Mouse (Mus musculus) left cerebral cortex, adult 2 months (tissue): ENCODE measurements at regions not wholly inside any gene's neighbourhood (a gene's known extent, or its start where the extent isn't known, plus 50 kb on each side); places are given as distances from the start of the nearest gene placed in this dataset.

ENCODE experiments used
- DNase-seq, 2 experiments: peaks; one replicate each; pipeline ENCODE4 v3.0.0; 2021 to 2022; ENCODE audit warnings: low spot score in 2 of 2, mixed read lengths in 1 of 2; ENCODE audit errors: extremely low spot score in 1 of 2
- H3K27ac ChIP-seq: fragments of 200-600 bp; 2 replicates; pipeline ENCODE4 v1.8.1; 2022
- H3K4me3 ChIP-seq: fragments of 200-600 bp; 2 replicates; pipeline ENCODE4 v1.8.1; 2022
- CTCF ChIP-seq: fragments of 200-600 bp; IDR thresholded peaks from 2 replicates; pipeline ENCODE4 v1.8.1; 2022; ENCODE audit warnings: antibody characterized with exemption, mild to moderate bottlenecking, moderate library complexity
- intact Hi-C: fragments of 180-260 bp; cut with DNase I; formaldehyde crosslinking; loops from one replicate; pipeline ENCODE4 v1.15.1; 2025

GRCm38 (mm10) chr3:21819030-21819429 lies 257.4 kb upstream of the Tbl1xr1 start:
- intact Hi-C loops, result loop anchor here (5.0 kb wide), 1 partner anchor 258 kb away; the partner anchor contains the start of gene Tbl1xr1
- Histone ChIP-seq H3K4me3 (no peak overlapping the region), H3K27ac (no peak overlapping the region)
- TF ChIP-seq CTCF, result no peak
- DNase-seq, result no peak

GRCm38 (mm10) chr3:21820051-21820598 lies 256.3 kb upstream of the Tbl1xr1 start:
- Histone ChIP-seq H3K4me3 (no peak overlapping the region), H3K27ac (no peak overlapping the region)
- TF ChIP-seq CTCF, result no peak
- no peak for DNase-seq
- intact Hi-C loops, result no loop called here

- intact Hi-C loops, result no loop called here
- H3K4me3 ChIP-seq, result no peak overlapping the region
- H3K27ac ChIP-seq, result no peak overlapping the region
These were observed 253.8 kb upstream of the Tbl1xr1 start for GRCm38 (mm10) chr3:21822675-21823074.

GRCm38 (mm10) chr3:21823331-21823730 lies 253.1 kb upstream of the Tbl1xr1 start:
- no peak for TF ChIP-seq CTCF
- no peak overlapping the region for H3K4me3 ChIP-seq
- DNase-seq, result no peak
- intact Hi-C loops, result no loop called here
- H3K27ac ChIP-seq, result no peak overlapping the region

More at GRCm38 (mm10) chr3:21822675-21823074, 253.8 kb upstream of the Tbl1xr1 start:
- no peak for DNase-seq
- no peak for TF ChIP-seq CTCF

GRCm38 (mm10) chr3:21824101-21824880 lies 252.2 kb upstream of the Tbl1xr1 start:
- no peak for TF ChIP-seq CTCF
- intact Hi-C loops, result no loop called here
- H3K4me3 ChIP-seq, result no peak overlapping the region
- no peak overlapping the region for H3K27ac ChIP-seq
- DNase-seq, result peak in 1 of 2 experiments; percentile 12

- no peak for TF ChIP-seq CTCF
- DNase-seq, result no peak
- H3K4me3 ChIP-seq, result no peak overlapping the region
- no peak overlapping the region for H3K27ac ChIP-seq
- intact Hi-C loops, result no loop called here
These were observed 251.4 kb upstream of the Tbl1xr1 start for GRCm38 (mm10) chr3:21824913-21825610.

GRCm38 (mm10) chr3:21827656-21828055 lies 248.8 kb upstream of the Tbl1xr1 start:
- no peak overlapping the region for H3K4me3 ChIP-seq
- no peak for DNase-seq
- intact Hi-C loops, result no loop called here
- TF ChIP-seq CTCF, result no peak
- no peak overlapping the region for H3K27ac ChIP-seq

- no peak for TF ChIP-seq CTCF
- intact Hi-C loops, result no loop called here
- Histone ChIP-seq H3K4me3 (no peak overlapping the region), H3K27ac (no peak overlapping the region)
- no peak for DNase-seq
These were observed 243.3 kb upstream of the Tbl1xr1 start for GRCm38 (mm10) chr3:21833111-21833510.

- no peak for DNase-seq
- no peak overlapping the region for H3K27ac ChIP-seq
- no peak overlapping the region for H3K4me3 ChIP-seq
- no peak for TF ChIP-seq CTCF
- intact Hi-C loops, result no loop called here
These were observed 240.9 kb upstream of the Tbl1xr1 start for GRCm38 (mm10) chr3:21835526-21835925.

- intact Hi-C loops, result no loop called here
- DNase-seq, result no peak
- no peak for TF ChIP-seq CTCF
- no peak overlapping the region for H3K4me3 ChIP-seq
- H3K27ac ChIP-seq, result no peak overlapping the region
These were observed 239.0 kb upstream of the Tbl1xr1 start for GRCm38 (mm10) chr3:21837297-21837946.

GRCm38 (mm10) chr3:21840751-21841488 lies 235.5 kb upstream of the Tbl1xr1 start:
- no peak for TF ChIP-seq CTCF

More at GRCm38 (mm10) chr3:21840751-21841488, 235.5 kb upstream of the Tbl1xr1 start:
- Histone ChIP-seq H3K27ac (no peak overlapping the region), H3K4me3 (no peak overlapping the region)
- intact Hi-C loops, result no loop called here
- DNase-seq, result no peak
